Mouse (Mus musculus): Measurements from ENCODE around the gene Atoh8.

- TF ChIP-seq CTCF (IDR thresholded peaks at IDR 0.05; ENCODE audit: control insufficient read depth, insufficient read depth, low read length) (no peak), POLR2A (IDR thresholded peaks at IDR 0.05; ENCODE audit: borderline replicate concordance, control insufficient read depth, low read depth, low read length) (no peak)
These were observed 75.4 kb downstream of the Atoh8 start for GRCm38 (mm10) chr6:72159861-72160395.

Data from bone marrow, adult 2 months (tissue).